23 mouse cellular contexts compared by ENCODE assay signal in the genomic region with DNA sequence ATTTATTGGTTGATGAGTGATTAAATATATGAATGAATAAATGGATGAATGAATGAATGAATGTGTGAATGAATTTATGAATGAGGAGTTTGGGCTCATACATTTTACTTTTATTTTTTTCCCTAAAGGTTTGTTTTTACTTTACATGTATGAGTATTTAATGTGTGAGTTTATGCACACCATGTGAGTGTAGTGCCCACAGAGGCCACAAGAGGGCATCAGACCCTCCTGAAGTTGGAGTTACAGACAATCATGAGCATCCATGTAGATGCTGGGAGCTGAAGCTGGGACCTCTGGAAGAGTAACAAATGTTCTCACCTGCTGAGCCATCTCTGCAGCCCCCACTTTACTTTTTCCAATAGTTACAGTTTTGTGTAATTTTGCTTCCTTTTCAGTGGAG.
DNase-seq lines count a peak whose midpoint lies in the region; ATAC-seq and TF ChIP-seq lines count a peak whose summit lies in the region.
"Had no signal": no experiment of that assay in that cellular context is flagged by ENCODE, and none has a peak within 500 bp of the region (broad histone marks: within the 10 kb centered on the region; RNA-seq: fewer than 3 reads in every experiment).

No protein-coding gene starts in this region.

- no peak for TF ChIP-seq EP300 in stomach, postnatal 0 days (optimal IDR thresholded peaks at IDR 0.05)

- ATAC-seq in forebrain, postnatal 0 days, result no peak
- no peak for ATAC-seq in forebrain, embryonic 11.5 days (replicated peaks; ENCODE audit: low FRiP score)
- no peak for ATAC-seq in stomach, postnatal 0 days (ENCODE audit: low FRiP score, low TSS enrichment)
- ATAC-seq: forebrain, embryonic 16.5 days had no signal

- no peak for TF ChIP-seq POLR2A in thymus, adult 2 months (IDR thresholded peaks at IDR 0.05; ENCODE audit: control insufficient read depth, extremely low read depth, insufficient read depth, low read length, poor library complexity)

- H3K9ac ChIP-seq in forebrain, postnatal 0 days, result no peak overlapping the region
- no peak overlapping the region for H3K9ac ChIP-seq in forebrain, embryonic 11.5 days (ENCODE audit: low read length)
- no peak overlapping the region for H3K9ac ChIP-seq in stomach, postnatal 0 days (ENCODE audit: low read length)
- H3K9ac ChIP-seq: heart, embryonic 13.5 days; limb, embryonic 12.5 days; liver, embryonic 15.5 days had no signal

- no peaks in the 10 kb centered on the region for H3K4me1 ChIP-seq in forebrain, postnatal 0 days (ENCODE audit: insufficient read depth)
- H3K4me1 ChIP-seq in forebrain, embryonic 11.5 days (replicated peaks; ENCODE audit: control insufficient read depth, insufficient read depth, low read length), result no peaks in the 10 kb centered on the region; the same call in 1 of the 2 replicates
- H3K4me1 ChIP-seq in thymus, adult 2 months (replicated peaks; ENCODE audit: control insufficient read depth, insufficient read depth, low read length), result no peaks in the 10 kb centered on the region
- H3K4me1 ChIP-seq in stomach, postnatal 0 days (replicated peaks; ENCODE audit: control insufficient read depth, insufficient read depth), result no peaks in the 10 kb centered on the region
- H3K4me1 ChIP-seq: liver, embryonic 15.5 days had no signal

- H3K4me2 ChIP-seq in forebrain, postnatal 0 days (ENCODE audit: low read depth), result no peak overlapping the region
- no peak overlapping the region for H3K4me2 ChIP-seq in forebrain, embryonic 11.5 days (ENCODE audit: low read depth, low read length, severe bottlenecking)
- H3K4me2 ChIP-seq in stomach, postnatal 0 days (replicated peaks; ENCODE audit: low read depth), result no peak overlapping the region
- H3K4me2 ChIP-seq: heart, embryonic 13.5 days; limb, embryonic 12.5 days; liver, embryonic 15.5 days had no signal

- no peaks in the 10 kb centered on the region for H3K9me3 ChIP-seq in forebrain, postnatal 0 days (ENCODE audit: low read length)
- H3K9me3 ChIP-seq in forebrain, embryonic 11.5 days (ENCODE audit: control insufficient read depth, low read length), result peaks cover 2% of the 10 kb centered on the region; the same call in 1 of the 2 replicates
- H3K9me3 ChIP-seq in stomach, postnatal 0 days (ENCODE audit: control insufficient read depth, low read length), result peaks cover 4% of the 10 kb centered on the region; the same call in 1 of the 2 replicates
- H3K9me3 ChIP-seq: limb, embryonic 12.5 days; liver, embryonic 15.5 days had no signal

- TF ChIP-seq CTCF in forebrain, postnatal 0 days (IDR thresholded peaks at IDR 0.05; ENCODE audit: low read depth), result peak; percentile 37
- peak; percentile 52 for TF ChIP-seq CTCF in layer of hippocampus, adult 2 months (conservative IDR thresholded peaks at IDR 0.05)
- no peak for TF ChIP-seq CTCF in thymus, adult 2 months (IDR thresholded peaks at IDR 0.05; ENCODE audit: borderline replicate concordance, control insufficient read depth, extremely low read depth, insufficient read depth, low read length, poor library complexity)
- TF ChIP-seq CTCF in stomach, postnatal 0 days (IDR thresholded peaks at IDR 0.05; ENCODE audit: low read depth), result peak; percentile 39

- H3K27ac ChIP-seq in forebrain, postnatal 0 days (ENCODE audit: low read depth, low read length), result no peak overlapping the region
- no peak overlapping the region for H3K27ac ChIP-seq in forebrain, embryonic 11.5 days (ENCODE audit: low read depth, low read length)
- no peak overlapping the region for H3K27ac ChIP-seq in layer of hippocampus, adult 2 months
- no peak overlapping the region for H3K27ac ChIP-seq in thymus, adult 2 months (ENCODE audit: control insufficient read depth, insufficient read depth, low read length)
- H3K27ac ChIP-seq in stomach, postnatal 0 days (replicated peaks), result no peak overlapping the region
- H3K27ac ChIP-seq: heart, embryonic 13.5 days; limb, embryonic 12.5 days; liver, embryonic 15.5 days had no signal

- H3K4me3 ChIP-seq in forebrain, postnatal 0 days (ENCODE audit: low read depth, low read length), result no peak overlapping the region
- no peak overlapping the region for H3K4me3 ChIP-seq in forebrain, embryonic 11.5 days (ENCODE audit: low read depth, low read length)
- no peak overlapping the region for H3K4me3 ChIP-seq in layer of hippocampus, adult 2 months
- no peak overlapping the region for H3K4me3 ChIP-seq in thymus, adult 2 months (ENCODE audit: control insufficient read depth, insufficient read depth, low read length)
- no peak overlapping the region for H3K4me3 ChIP-seq in stomach, postnatal 0 days (ENCODE audit: low read depth, low read length)
- H3K4me3 ChIP-seq: heart, embryonic 13.5 days; limb, embryonic 12.5 days; liver, embryonic 15.5 days had no signal

- no peaks in the 10 kb centered on the region for H3K36me3 ChIP-seq in forebrain, postnatal 0 days (ENCODE audit: insufficient read depth)
- no peaks in the 10 kb centered on the region for H3K36me3 ChIP-seq in forebrain, embryonic 11.5 days (ENCODE audit: control insufficient read depth, insufficient read depth, low read length)
- H3K36me3 ChIP-seq in thymus, adult 2 months (ENCODE audit: control insufficient read depth, insufficient read depth, low read length), result no peaks in the 10 kb centered on the region
- no peaks in the 10 kb centered on the region for H3K36me3 ChIP-seq in stomach, postnatal 0 days (ENCODE audit: control insufficient read depth, insufficient read depth, low read length)
- H3K36me3 ChIP-seq: G1E; heart, embryonic 13.5 days; limb, embryonic 12.5 days; liver, embryonic 15.5 days had no signal

- H3K27me3 ChIP-seq in forebrain, postnatal 0 days (ENCODE audit: insufficient read depth, low read length), result no peaks in the 10 kb centered on the region
- no peaks in the 10 kb centered on the region for H3K27me3 ChIP-seq in forebrain, embryonic 11.5 days (ENCODE audit: control insufficient read depth, insufficient read depth, low read length)
- H3K27me3 ChIP-seq in thymus, adult 2 months (ENCODE audit: control insufficient read depth, insufficient read depth, low read length), result no peaks in the 10 kb centered on the region; the same call in 1 of the 2 replicates
- no peaks in the 10 kb centered on the region for H3K27me3 ChIP-seq in stomach, postnatal 0 days (ENCODE audit: control insufficient read depth, insufficient read depth, low read length)
- H3K27me3 ChIP-seq: heart, embryonic 13.5 days; limb, embryonic 12.5 days; liver, embryonic 15.5 days had no signal

- no peak for DNase-seq in forebrain, postnatal 0 days
- no peak for DNase-seq in forebrain, embryonic 11.5 days (ENCODE audit: low spot score)
- DNase-seq in layer of hippocampus, adult 2 months (ENCODE audit: low spot score in 2 of 2), result no peak
- DNase-seq in layer of hippocampus, adult 8-10 months (ENCODE audit: low spot score in 2 of 2), result no peak
- peak; percentile 29 for DNase-seq in thymus, postnatal 4 days
- no peak for DNase-seq in thymus, adult 2 months
- DNase-seq in stomach, postnatal 0 days (ENCODE audit: low spot score), result no peak
- no peak for DNase-seq in frontal cortex, adult 2 months (ENCODE audit: extremely low spot score in 1 of 2, low spot score in 1 of 2)
- DNase-seq: adrenal gland, adult 8-10 months; cerebellum, adult 11 months; cerebellum, postnatal 14 days; embryo, embryonic 11 days; gastrocnemius, postnatal 10 days; kidney, adult 2 months; kidney, postnatal 25 days; layer of hippocampus, adult 9-11 months; retina, postnatal 1 day; thymus, postnatal 14 days had no signal
